Mouse (Mus musculus): Measurements from ENCODE around the gene Olfr522. TPM values are rescaled to one million over a fixed set of nuclear protein-coding genes. Genes with fewer than 3 reads are reported as not detected.

Gene Olfr522
- polyA plus RNA-seq, 1 experiment from 2014 or later = not detected

Other genes with a start within 250 kb of the Olfr522 start
- not detected in 2 replicates for gene Utf1, start 221.0 kb downstream of the Olfr522 start, polyA plus RNA-seq (2014; fragmentation: Nextera tagmentation; extraction: Ambion mirVana)
- 0.72 and 1.0 TPM in 2 replicates for gene 6430531B16Rik, start 186.0 kb downstream of the Olfr522 start, polyA plus RNA-seq (2014; fragmentation: Nextera tagmentation; extraction: Ambion mirVana)
- 2.7 and 2.9 TPM in 2 replicates for gene Adam8, start 172.2 kb downstream of the Olfr522 start, polyA plus RNA-seq (2014; fragmentation: Nextera tagmentation; extraction: Ambion mirVana)
- gene Zfp511, start 128.4 kb downstream of the Olfr522 start, polyA plus RNA-seq (2014; fragmentation: Nextera tagmentation; extraction: Ambion mirVana) = 52.3 and 53.2 TPM in 2 replicates
- gene Tubgcp2, start 128.1 kb downstream of the Olfr522 start, polyA plus RNA-seq (2014; fragmentation: Nextera tagmentation; extraction: Ambion mirVana) = 57.8 and 58.7 TPM in 2 replicates
- gene Msx3, start 115.7 kb downstream of the Olfr522 start, polyA plus RNA-seq (2014; fragmentation: Nextera tagmentation; extraction: Ambion mirVana) = 8.1 and 9.0 TPM in 2 replicates
- 257 and 303 TPM in 2 replicates for gene Caly, start 82.2 kb downstream of the Olfr522 start, polyA plus RNA-seq (2014; fragmentation: Nextera tagmentation; extraction: Ambion mirVana)
- gene Prap1, start 71.4 kb downstream of the Olfr522 start, polyA plus RNA-seq (2014; fragmentation: Nextera tagmentation; extraction: Ambion mirVana) = not detected in 2 replicates
- 40.0 and 42.0 TPM in 2 replicates for gene Fuom, start 62.3 kb downstream of the Olfr522 start, polyA plus RNA-seq (2014; fragmentation: Nextera tagmentation; extraction: Ambion mirVana)
- 9.2 and 10.7 TPM in 2 replicates for gene Paox, start 49.0 kb downstream of the Olfr522 start, polyA plus RNA-seq (2014; fragmentation: Nextera tagmentation; extraction: Ambion mirVana)
- gene Echs1, start 48.3 kb downstream of the Olfr522 start, polyA plus RNA-seq (2014; fragmentation: Nextera tagmentation; extraction: Ambion mirVana) = 123 and 127 TPM in 2 replicates
- 26.0 and 30.6 TPM in 2 replicates for gene Mtg1, start 27.2 kb downstream of the Olfr522 start, polyA plus RNA-seq (2014; fragmentation: Nextera tagmentation; extraction: Ambion mirVana)
- 18.7 and 21.6 TPM in 2 replicates for gene Sprn, start 9.9 kb downstream of the Olfr522 start, polyA plus RNA-seq (2014; fragmentation: Nextera tagmentation; extraction: Ambion mirVana)
- not detected in 2 replicates for gene Olfr523, start 8.5 kb upstream of the Olfr522 start, polyA plus RNA-seq (2014; fragmentation: Nextera tagmentation; extraction: Ambion mirVana)
- not detected in 2 replicates for gene Olfr524, start 41.2 kb upstream of the Olfr522 start, polyA plus RNA-seq (2014; fragmentation: Nextera tagmentation; extraction: Ambion mirVana)
- not detected in 2 replicates for gene Cd163l1, start 53.5 kb upstream of the Olfr522 start, polyA plus RNA-seq (2014; fragmentation: Nextera tagmentation; extraction: Ambion mirVana)
- gene 5830411N06Rik, start 82.5 kb upstream of the Olfr522 start, polyA plus RNA-seq (2014; fragmentation: Nextera tagmentation; extraction: Ambion mirVana) = not detected in 2 replicates
- gene Olfr525, start 156.1 kb upstream of the Olfr522 start, polyA plus RNA-seq (2014; fragmentation: Nextera tagmentation; extraction: Ambion mirVana) = not detected in 2 replicates
- not detected in 2 replicates for gene Olfr527, start 169.3 kb upstream of the Olfr522 start, polyA plus RNA-seq (2014; fragmentation: Nextera tagmentation; extraction: Ambion mirVana)
- gene Olfr60, start 196.9 kb upstream of the Olfr522 start, polyA plus RNA-seq (2014; fragmentation: Nextera tagmentation; extraction: Ambion mirVana) = not detected in 2 replicates
- gene Olfr530, start 211.6 kb upstream of the Olfr522 start, polyA plus RNA-seq (2014; fragmentation: Nextera tagmentation; extraction: Ambion mirVana) = not detected in 2 replicates
- gene Olfr531, start 238.2 kb upstream of the Olfr522 start, polyA plus RNA-seq (2014; fragmentation: Nextera tagmentation; extraction: Ambion mirVana) = not detected in 2 replicates

Data from hindbrain, embryonic 14.5 days (tissue).